Mouse (Mus musculus) hindbrain, postnatal 0 days (tissue): ENCODE measurements around the gene Adamtsl1. TPM values are rescaled to one million over a fixed set of nuclear protein-coding genes. Genes with fewer than 3 reads are reported as not detected.

Source experiments
- ATAC-seq: fragments of 200-750 bp; cut with Nextera tagmentation; 2 replicates; pipeline ENCODE4 v1.8.0; 2017; ENCODE audit warnings: mild to moderate bottlenecking, moderate TSS enrichment, moderate library complexity
- DNase-seq: peaks from one replicate; pipeline ENCODE4 v3.0.0-alpha.2; 2015; ENCODE audit warnings: low spot score
- H3K27ac ChIP-seq: fragments of 300-500 bp; sonication (generic); 2 replicates; pipeline ENCODE4 v1.5.1; 2014; ENCODE audit warnings: mild to moderate bottlenecking
- H3K27me3 ChIP-seq: fragments of 300-500 bp; sonication (generic); 2 replicates; pipeline ENCODE4 v1.6.1; 2014; ENCODE audit warnings: low read length, mixed read lengths; ENCODE audit not compliant: insufficient read depth
- H3K36me3 ChIP-seq: fragments of 300-500 bp; sonication (generic); 2 replicates; pipeline ENCODE4 v1.6.1; 2014; ENCODE audit warnings: low read length, mixed read lengths; ENCODE audit not compliant: insufficient read depth
- H3K4me1 ChIP-seq: fragments of 300-500 bp; sonication (generic); 2 replicates; pipeline ENCODE4 v1.6.1; 2014; ENCODE audit warnings: antibody characterized with exemption, low read length, mixed read lengths; ENCODE audit not compliant: insufficient read depth
- H3K4me2 ChIP-seq: fragments of 300-500 bp; sonication (generic); 2 replicates; pipeline ENCODE4 v1.6.1; 2014; ENCODE audit warnings: low read depth, mild to moderate bottlenecking, low read length, moderate library complexity, mixed read lengths
- H3K4me3 ChIP-seq: fragments of 300-500 bp; sonication (generic); 2 replicates; pipeline ENCODE4 v1.5.1; 2014; ENCODE audit warnings: low read length
- H3K9ac ChIP-seq: fragments of 300-500 bp; sonication (generic); replicated peaks from 2 replicates; pipeline ENCODE4 v1.6.1; 2014; ENCODE audit warnings: mild to moderate bottlenecking, low read length, moderate library complexity, mixed read lengths
- H3K9me3 ChIP-seq: fragments of 300-500 bp; sonication (generic); 2 replicates; pipeline ENCODE4 v1.6.1; 2016; ENCODE audit warnings: low read length, mixed read lengths
- CTCF ChIP-seq: IDR thresholded peaks from 2 replicates; pipeline ENCODE4 v1.5.1; 2016; ENCODE audit warnings: antibody characterized with exemption, control low read depth, low read depth
- whole genome bisulfite sequencing: fragments of 180-500 bp; shearing (Covaris S2); extraction: QIAGEN DNeasy Blood & Tissue Kit; methylation state at CpG from one replicate; pipeline ENCODE4 v1.1.7; 2014; 5-methylcytosine and 5-hydroxymethylcytosine counted together
- polyA plus RNA-seq: library from polyadenylated mRNA; unstranded; fragments of >200 nt; fragmentation: Nextera tagmentation; extraction: Ambion mirVana; gene quantifications from 2 replicates; pipeline ENCODE4 v1.2.1, GENCODE M21; 2015
- total RNA-seq: library from RNA; depleted of rRNA; stranded (reverse); fragments of >200 nt; gene quantifications from 2 replicates; pipeline ENCODE4 v1.2.3, GENCODE M21; 2014

Adamtsl1 gene
- total and polyA plus RNA-seq, 2 experiments from 2014 or later = 8.0 to 13.4 TPM

GRCm38 (mm10) chr4:85707352-85708057 is 193.5 kb downstream of the Adamtsl1 start:
- H3K4me1 ChIP-seq = no peaks in the 10 kb centered on the region
- 36% methylated on average over 7 of the region's 7 CpGs for WGBS
- ATAC-seq (peak; percentile 83), DNase-seq (peak; percentile 54)
- H3K4me3 ChIP-seq = no peak overlapping the region
- peak overlapping the region; percentile 15; the same call in 1 of the 2 replicates for H3K27ac ChIP-seq
- H3K9ac ChIP-seq = no peak overlapping the region
- H3K9me3 ChIP-seq = no peaks in the 10 kb centered on the region
- no peaks in the 10 kb centered on the region for H3K36me3 ChIP-seq
- H3K27me3 ChIP-seq = no peaks in the 10 kb centered on the region
- H3K4me2 ChIP-seq = no peak overlapping the region
- TF ChIP-seq CTCF = no peak

- no peak overlapping the region for H3K27ac ChIP-seq
- no peaks in the 10 kb centered on the region for H3K27me3 ChIP-seq
- H3K4me3 ChIP-seq = no peak overlapping the region
- no peak for TF ChIP-seq CTCF
- no peaks in the 10 kb centered on the region for H3K36me3 ChIP-seq
- H3K4me2 ChIP-seq = no peak overlapping the region
- 96% methylated on average over 2 of the region's 2 CpGs for WGBS
- no peaks in the 10 kb centered on the region for H3K9me3 ChIP-seq
- no peak for DNase-seq
- no peak overlapping the region for H3K9ac ChIP-seq
- no peak for ATAC-seq
- H3K4me1 ChIP-seq = no peaks in the 10 kb centered on the region
Measured at GRCm38 (mm10) chr4:85709636-85710035, 195.7 kb downstream of the Adamtsl1 start.

- no peak overlapping the region for H3K4me2 ChIP-seq
- no peak for DNase-seq
- 73% methylated on average over 3 of the region's 3 CpGs for WGBS
- H3K36me3 ChIP-seq = no peaks in the 10 kb centered on the region
- no peaks in the 10 kb centered on the region for H3K9me3 ChIP-seq
- no peak for ATAC-seq
- H3K4me1 ChIP-seq = no peaks in the 10 kb centered on the region
- TF ChIP-seq CTCF = no peak
- H3K9ac ChIP-seq = no peak overlapping the region
- no peaks in the 10 kb centered on the region for H3K27me3 ChIP-seq
- H3K4me3 ChIP-seq = no peak overlapping the region
- H3K27ac ChIP-seq = no peak overlapping the region
Measured at GRCm38 (mm10) chr4:85724999-85725398, 211.0 kb downstream of the Adamtsl1 start.

- TF ChIP-seq CTCF = no peak
- ATAC-seq = peak; percentile 70; the same call in 1 of the 2 replicates
Measured at GRCm38 (mm10) chr4:85727731-85728130, 213.8 kb downstream of the Adamtsl1 start.

GRCm38 (mm10) chr4:85728416-85728815 is 214.4 kb downstream of the Adamtsl1 start:
- Histone ChIP-seq H3K4me3 (no peak overlapping the region), H3K9ac (no peak overlapping the region; the same call in 1 of the 2 replicates), H3K4me1 (no peaks in the 10 kb centered on the region), H3K4me2 (no peak overlapping the region), H3K9me3 (0 out of 2 replicates have a peak, but pooled peaks cover 2% of the 10 kb centered on the region), H3K36me3 (no peaks in the 10 kb centered on the region), H3K27me3 (no peaks in the 10 kb centered on the region), H3K27ac (no peak overlapping the region)
- ATAC-seq (no peak), DNase-seq (no peak)
- TF ChIP-seq CTCF = no peak
- 64% methylated on average over 1 of the region's 1 CpGs for WGBS

More at GRCm38 (mm10) chr4:85727731-85728130, 213.8 kb downstream of the Adamtsl1 start:
- DNase-seq = peak; percentile 64
- no peak overlapping the region for H3K4me2 ChIP-seq
- no peaks in the 10 kb centered on the region for H3K36me3 ChIP-seq
- no peaks in the 10 kb centered on the region for H3K4me1 ChIP-seq
- H3K27me3 ChIP-seq = no peaks in the 10 kb centered on the region
- H3K9me3 ChIP-seq = 0 out of 2 replicates have a peak, but pooled peaks cover 2% of the 10 kb centered on the region
- H3K27ac ChIP-seq = no peak overlapping the region
- H3K9ac ChIP-seq = no peak overlapping the region
- 64% methylated on average over 2 of the region's 2 CpGs for WGBS
- no peak overlapping the region for H3K4me3 ChIP-seq

GRCm38 (mm10) chr4:85740478-85740877 is 226.5 kb downstream of the Adamtsl1 start:
- 83% methylated on average over 4 of the region's 4 CpGs for WGBS
- Histone ChIP-seq H3K27me3 (no peaks in the 10 kb centered on the region), H3K4me3 (no peak overlapping the region), H3K27ac (no peak overlapping the region), H3K36me3 (no peaks in the 10 kb centered on the region), H3K9me3 (no peaks in the 10 kb centered on the region), H3K4me2 (no peak overlapping the region), H3K4me1 (no peaks in the 10 kb centered on the region), H3K9ac (no peak overlapping the region)
- TF ChIP-seq CTCF = no peak
- DNase-seq (no peak), ATAC-seq (no peak)

GRCm38 (mm10) chr4:85741825-85742391 is 227.9 kb downstream of the Adamtsl1 start:
- no peak overlapping the region for H3K27ac ChIP-seq
- H3K27me3 ChIP-seq = no peaks in the 10 kb centered on the region
- H3K9me3 ChIP-seq = no peaks in the 10 kb centered on the region
- ATAC-seq (no peak), DNase-seq (peak; percentile 25)
- H3K4me2 ChIP-seq = no peak overlapping the region
- no peak for TF ChIP-seq CTCF
- H3K4me3 ChIP-seq = no peak overlapping the region
- no peaks in the 10 kb centered on the region for H3K36me3 ChIP-seq
- WGBS = 12% methylated on average over 3 of the region's 3 CpGs
- H3K9ac ChIP-seq = no peak overlapping the region
- H3K4me1 ChIP-seq = no peaks in the 10 kb centered on the region
